Mouse (Mus musculus): ENCODE data around the gene Rpl18.

Gene Rpl18

DNA sequence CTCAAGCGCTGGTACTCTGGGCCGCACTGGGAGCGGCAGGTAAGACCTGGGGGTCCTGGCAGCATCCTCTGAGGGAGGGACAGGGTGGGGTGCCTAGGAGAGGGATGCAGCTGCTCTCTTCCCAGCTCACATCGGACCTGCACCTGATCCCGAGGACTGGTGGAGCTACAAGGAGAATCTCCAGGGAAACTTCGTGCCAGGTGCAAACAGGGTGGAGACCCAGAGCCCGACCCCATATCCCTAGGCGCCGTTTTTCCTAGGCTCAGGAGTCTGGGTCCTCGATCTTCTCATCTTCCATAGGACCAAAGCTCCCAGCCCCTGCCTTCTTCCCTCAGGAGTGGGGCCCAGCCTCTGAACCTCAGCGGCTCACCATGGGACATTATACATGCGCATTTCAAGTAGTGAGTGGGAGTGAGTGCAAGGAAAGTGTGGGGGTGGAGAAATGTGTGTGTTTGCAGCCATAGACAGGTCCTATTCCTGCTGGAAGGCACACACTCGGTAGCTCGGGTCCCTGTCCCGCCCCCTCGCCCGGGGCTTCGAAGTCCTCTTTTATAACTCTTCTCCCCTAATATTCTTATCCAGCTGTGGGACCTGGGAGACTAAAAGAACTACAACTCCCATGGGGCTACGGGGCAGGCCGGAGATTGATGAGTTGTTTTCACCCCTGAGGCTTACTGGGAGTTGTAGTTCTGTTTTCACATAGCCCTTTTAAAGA lies 14.8 kb upstream of the Rpl18 start:
- no peak for DNase-seq (ENCODE audit: extremely low spot score, low read depth, low spot score)

DNA sequence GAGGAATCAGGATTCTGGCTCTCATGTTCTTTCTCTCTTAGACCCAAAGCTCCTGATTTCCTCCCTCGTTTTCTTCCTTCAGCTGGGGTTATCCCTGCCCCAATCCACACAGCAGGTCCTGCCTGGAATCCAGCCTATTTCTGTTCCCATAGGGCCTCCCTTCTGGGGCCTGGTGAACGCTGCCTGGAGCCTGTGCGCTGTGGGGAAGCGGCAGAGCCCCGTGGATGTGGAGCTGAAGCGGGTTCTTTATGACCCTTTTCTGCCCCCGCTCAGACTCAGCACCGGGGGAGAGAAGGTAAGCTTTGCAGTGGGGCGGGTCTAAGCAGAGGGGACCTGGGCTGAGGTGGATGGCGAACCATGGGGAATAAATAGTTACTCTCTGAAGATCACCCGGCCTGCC lies 14.2 kb upstream of the Rpl18 start:
- DNase-seq (ENCODE audit: extremely low spot score, low read depth, low spot score) = no peak

DNA sequence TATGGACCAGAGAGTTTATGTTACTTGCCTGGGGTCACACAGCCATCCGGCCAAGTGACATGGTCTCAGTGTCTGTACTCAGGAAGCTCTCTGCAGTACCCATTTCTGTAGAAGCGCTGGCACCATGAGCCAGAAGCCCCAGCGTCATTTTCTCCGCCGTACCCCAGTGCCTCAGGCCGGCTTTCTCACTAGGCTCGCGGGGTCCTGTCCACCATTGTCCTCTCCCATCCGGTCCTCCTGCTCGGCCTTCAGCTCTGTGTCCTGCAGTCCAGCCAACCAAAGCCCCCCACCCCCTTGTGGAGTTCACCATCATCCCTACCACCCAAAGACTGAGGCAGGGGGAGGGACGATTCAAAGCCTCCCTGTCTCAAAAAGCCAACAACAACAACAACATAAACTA lies 13.7 kb upstream of the Rpl18 start:
- DNase-seq (ENCODE audit: extremely low spot score, low read depth, low spot score) = no peak

DNA sequence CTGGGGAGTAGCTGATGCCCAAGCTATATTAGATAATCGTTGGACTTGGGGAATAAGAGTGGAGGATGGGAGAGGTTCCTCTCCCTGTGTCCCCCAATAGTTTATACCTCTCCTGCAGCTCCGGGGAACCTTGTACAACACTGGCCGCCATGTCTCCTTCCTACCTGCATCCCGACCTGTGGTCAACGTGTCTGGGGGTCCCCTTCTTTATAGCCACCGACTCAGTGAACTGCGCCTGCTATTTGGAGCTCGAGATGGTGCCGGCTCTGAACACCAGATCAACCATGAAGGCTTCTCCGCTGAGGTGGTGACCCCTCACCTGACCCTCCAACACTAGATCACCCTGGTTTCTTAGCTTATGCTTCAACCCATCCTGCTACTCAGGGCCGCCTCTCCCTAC lies 12.9 kb upstream of the Rpl18 start:
- DNase-seq (ENCODE audit: extremely low spot score, low read depth, low spot score) = no peak

DNA sequence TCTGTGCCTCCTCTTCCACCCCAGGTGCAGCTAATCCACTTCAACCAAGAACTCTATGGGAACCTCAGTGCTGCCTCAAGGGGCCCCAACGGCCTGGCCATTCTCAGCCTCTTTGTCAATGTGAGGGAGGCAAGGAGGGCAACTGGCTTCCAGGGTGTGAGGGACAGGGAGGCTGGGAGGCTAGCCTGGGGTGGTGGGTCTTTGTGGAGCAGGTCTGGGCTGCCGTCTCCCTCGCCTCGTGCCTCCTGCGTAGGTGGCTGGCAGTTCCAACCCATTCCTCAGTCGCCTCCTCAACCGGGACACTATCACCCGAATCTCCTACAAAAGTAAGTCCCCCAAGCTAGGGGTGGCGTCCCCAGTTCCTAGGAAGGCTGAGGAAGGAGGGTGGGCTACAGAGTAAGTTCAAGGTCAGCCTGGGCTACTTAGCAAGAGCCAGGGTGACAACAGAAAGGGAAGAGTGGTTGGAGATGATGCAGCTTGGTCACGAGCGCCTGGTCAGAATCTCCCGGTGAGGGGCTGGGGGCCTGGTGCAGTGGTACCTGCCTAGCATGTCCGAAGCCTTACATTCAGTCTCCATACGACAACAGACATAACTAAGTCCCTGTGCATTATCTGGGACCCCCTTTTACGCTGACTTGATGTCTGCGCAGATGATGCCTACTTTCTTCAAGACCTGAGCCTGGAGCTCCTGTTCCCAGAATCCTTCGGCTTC lies 12.3 kb upstream of the Rpl18 start:
- DNase-seq (ENCODE audit: extremely low spot score, low read depth, low spot score) = no peak

DNA sequence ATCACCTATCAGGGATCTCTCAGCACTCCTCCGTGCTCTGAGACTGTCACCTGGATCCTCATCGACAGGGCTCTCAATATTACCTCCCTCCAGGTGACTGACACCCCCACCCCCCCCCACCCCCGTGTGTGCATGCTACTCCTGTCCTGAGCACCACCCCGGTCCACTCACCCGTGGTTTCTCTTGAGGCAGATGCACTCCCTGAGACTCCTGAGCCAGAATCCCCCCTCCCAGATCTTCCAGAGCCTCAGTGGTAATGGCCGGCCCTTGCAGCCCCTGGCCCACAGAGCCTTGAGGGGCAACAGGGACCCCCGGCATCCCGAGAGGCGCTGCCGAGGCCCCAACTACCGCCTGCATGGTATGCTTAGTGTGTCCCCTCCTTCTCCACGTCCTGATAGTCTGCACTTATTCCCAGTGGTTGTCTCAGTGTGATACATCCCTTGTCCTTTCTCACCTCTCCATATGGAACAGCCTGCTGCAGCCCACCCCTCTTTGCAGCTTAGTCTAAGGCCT lies 11.7 kb upstream of the Rpl18 start:
- DNase-seq (ENCODE audit: extremely low spot score, low read depth, low spot score) = no peak

DNA sequence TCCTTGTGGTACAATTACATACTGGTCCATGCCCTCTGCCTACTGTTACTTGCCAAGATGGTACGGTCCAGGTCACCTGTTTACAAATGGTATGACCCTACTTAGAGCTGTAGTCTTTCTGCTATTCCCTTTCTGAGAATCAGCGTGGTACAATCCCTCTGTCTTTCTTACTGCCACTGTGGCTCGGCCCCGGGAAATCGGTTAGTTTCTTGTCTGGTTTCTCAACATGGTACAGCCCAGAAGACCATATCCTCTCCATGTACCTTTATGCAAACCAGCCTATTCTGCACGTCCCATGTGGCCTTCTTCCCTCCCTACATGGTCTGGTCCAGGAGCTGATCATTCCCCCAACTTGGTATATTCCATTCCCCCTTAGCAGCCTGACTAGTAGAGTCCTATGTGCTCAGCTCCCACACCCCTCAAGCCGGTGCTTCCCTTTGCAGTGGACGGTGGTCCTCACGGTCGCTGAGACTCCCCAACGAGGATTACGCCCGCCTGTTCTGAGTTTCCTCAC lies 11.2 kb upstream of the Rpl18 start:
- no peak for DNase-seq (ENCODE audit: extremely low spot score, low read depth, low spot score)

DNA sequence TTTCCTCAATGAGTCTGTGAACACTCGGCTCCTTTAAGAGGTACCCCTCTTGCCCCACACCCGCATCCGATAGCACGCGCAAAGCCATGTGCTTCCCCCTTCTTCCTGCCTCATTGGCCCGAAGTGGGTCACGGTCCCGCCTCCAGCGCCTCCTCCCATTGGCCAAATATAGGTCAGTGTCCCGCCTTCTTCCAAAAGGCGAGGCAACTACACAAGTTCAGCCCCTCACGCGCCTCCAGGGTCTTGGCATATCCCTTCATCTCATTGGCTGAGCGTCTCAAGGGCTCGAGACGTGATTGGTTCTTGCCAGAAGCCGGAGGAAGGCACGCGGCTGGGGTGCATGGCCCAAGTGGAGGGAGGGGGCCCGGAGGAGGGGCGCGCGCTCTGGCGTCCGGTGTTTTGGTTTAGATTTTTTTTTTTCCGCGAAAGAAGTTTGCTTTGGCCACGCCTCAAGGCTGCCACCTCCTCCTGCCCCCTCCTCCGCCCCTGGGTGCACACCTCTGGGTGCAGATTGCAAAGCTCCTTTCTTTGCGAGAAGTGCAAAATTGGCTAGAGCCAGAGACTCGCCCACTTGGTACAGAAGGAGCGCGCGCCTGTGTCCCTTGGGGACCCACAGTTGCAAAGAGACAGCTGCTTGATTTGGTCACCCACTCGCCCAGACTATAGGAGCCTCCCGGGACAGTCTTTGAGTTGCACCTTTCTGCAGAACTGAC lies 10.4 kb upstream of the Rpl18 start, which contains the start of gene Dbp:
Gene Dbp, plus strand, starts transcription at position 359 of the 713 bp plus-strand sequence.
- DNase-seq (ENCODE audit: extremely low spot score, low read depth, low spot score) = peak; percentile 97

DNA sequence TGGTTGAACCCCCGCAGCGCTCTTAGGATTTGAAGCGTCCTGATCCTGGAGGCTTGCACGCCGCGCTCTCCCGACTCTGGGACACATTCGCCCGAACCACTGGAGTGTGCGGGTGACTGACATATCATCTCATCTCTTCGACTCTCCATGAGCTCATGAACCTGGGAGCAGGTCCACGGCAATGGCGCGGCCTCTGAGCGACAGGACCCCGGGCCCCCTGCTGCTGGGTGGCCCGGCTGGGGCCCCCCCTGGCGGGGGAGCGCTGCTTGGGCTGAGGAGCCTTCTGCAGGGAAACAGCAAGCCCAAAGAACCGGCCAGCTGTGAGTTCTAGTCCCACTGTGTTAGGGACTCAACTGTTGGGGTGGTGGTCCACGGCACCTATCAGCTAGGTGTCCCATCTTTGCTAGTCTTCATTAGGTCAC lies 9.8 kb upstream of the Rpl18 start:
- no peak for DNase-seq (ENCODE audit: extremely low spot score, low read depth, low spot score)

DNA sequence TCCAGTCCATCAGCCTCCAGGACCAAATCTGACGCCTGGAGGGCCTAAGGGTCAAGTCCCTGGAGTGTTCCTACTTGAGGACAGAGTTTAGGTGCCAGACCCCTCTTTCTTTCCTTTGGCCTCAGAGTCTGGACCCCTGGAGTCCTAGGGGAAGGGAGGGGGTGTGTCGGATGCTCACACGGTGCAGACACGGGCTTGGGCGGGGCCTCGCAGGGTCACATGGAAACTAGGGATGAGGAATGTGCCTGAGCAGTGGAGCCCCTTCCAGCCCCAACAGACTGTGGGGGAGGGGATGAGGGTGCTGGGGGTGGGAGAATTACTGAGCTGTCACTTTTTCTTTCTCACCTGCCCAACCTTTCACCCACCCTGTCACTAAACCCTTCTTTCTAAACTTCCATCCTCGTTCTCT lies 9.4 kb upstream of the Rpl18 start:
- DNase-seq (ENCODE audit: extremely low spot score, low read depth, low spot score) = no peak

DNA sequence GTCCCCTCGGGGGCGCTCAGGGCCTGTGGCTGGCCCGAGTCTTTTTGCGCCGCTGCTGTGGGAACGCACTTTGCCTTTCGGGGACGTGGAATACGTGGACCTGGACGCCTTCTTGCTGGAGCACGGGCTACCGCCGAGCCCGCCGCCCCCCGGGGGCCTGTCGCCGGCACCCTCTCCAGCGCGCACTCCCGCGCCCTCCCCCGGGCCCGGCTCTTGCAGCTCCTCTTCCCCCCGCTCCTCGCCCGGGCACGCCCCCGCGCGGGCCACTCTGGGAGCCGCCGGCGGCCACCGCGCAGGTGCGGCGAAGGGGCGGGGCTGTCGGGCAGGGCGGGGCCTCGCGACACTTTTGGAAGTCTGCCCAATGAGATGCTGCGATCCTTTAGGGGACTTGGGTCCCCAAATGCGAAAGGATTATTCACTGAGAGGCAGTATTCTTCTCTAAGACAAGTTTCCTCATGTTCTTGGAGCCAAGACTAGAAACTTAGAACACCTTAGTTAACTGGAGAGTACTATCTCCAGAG lies 8.5 kb upstream of the Rpl18 start:
- no peak for DNase-seq (ENCODE audit: extremely low spot score, low read depth, low spot score)

DNA sequence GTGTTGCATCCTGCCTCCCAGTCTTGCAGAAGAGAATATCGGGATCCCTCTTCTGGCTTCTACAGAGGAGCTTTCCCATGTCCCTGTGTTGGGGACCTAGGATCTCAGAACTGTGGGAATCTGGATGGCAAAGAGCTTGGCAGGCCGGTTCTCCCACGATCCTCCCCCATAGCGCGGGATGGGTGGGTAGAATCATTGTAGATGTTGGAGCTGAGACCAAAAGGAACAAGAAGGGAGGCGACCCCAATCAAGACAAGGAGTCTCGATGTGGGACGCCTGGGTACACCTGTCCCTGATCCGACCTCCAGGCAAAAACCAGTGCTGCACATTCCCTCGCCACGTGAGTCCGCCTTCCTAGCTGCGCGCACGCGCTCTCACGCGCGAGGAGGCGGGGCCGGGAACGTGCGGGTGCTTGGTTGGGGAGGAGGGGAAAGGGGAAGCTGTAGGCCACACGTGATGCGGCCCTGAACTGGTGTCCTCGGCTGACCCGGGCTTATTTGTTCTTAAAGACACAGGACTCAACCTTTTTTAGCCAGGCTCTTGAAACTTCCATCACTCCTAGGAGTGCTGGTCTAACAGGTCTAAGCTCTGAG lies 7.8 kb upstream of the Rpl18 start:
- no peak for DNase-seq (ENCODE audit: extremely low spot score, low read depth, low spot score)

DNA sequence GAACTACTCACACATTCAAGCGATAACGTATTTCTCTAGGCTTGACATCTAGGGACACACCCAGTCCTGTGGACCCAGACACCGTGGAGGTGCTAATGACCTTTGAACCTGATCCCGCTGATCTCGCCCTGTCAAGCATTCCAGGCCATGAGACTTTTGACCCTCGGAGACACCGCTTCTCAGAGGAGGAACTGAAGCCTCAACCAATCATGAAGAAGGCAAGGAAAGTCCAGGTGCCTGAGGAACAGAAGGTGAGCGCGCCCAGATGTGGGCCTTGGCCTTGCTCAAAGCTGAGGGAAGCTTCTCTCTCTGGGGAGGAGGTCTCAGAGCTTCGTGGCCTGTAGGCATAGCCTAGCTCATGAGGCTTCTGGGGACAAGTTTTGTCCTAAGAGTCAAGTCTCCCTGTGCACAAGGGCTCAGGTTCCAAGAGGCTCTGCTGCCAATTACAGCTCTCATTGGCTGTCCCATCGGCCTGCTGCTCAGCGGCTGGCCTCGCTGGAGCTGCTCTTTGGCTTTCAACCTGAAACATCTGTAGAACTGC lies 7.0 kb upstream of the Rpl18 start:
- DNase-seq (ENCODE audit: extremely low spot score, low read depth, low spot score) = no peak

DNA sequence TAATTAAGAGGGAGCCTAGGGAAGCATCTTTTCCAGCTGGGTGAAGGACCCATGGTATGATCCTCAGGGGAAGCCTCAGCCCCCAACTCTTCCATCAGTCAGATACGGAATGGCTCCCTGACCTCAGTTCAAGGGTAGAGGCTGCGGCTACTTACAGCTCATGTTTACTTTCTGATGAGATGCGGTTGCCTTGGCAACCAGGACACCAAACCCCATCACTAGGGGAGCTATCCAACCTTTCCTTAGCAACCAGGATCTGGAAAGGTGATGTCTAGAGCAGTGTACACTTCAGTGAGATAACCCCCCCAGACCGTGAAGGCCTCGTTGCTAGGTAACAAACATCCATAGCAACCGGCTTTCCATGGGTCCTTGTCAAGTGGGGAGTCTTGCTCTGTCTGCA lies 6.2 kb upstream of the Rpl18 start:
- DNase-seq (ENCODE audit: extremely low spot score, low read depth, low spot score) = no peak

DNA sequence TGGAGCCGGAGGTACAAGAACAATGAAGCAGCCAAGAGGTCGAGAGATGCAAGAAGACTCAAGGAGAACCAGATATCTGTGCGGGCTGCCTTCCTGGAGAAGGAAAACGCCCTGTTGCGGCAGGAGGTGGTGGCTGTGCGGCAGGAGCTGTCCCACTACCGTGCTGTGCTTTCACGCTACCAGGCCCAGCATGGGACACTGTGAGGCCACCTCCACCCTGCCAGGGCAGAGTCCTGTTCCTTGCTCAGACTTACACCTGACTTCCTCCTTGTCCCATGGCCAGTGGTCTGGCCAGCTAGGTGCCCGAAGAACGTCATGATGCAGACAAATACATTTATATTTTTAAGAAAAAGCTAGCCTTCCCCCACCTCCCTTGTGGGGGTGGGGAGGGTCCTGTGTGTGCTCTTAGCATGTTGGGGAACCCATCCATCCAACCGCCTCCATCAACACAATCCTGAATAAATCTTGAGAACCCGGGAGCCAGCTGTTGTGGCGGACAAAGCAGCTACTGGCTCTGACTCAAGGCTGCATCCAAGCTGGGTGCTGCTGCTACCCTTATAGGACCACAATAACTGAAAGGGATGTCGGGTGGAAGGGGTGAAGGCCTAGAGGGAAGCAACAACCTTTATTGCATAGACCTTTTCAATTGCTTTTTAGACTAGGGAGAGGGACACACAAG lies 5.4 kb upstream of the Rpl18 start:
- no peak for DNase-seq (ENCODE audit: extremely low spot score, low read depth, low spot score)

DNA sequence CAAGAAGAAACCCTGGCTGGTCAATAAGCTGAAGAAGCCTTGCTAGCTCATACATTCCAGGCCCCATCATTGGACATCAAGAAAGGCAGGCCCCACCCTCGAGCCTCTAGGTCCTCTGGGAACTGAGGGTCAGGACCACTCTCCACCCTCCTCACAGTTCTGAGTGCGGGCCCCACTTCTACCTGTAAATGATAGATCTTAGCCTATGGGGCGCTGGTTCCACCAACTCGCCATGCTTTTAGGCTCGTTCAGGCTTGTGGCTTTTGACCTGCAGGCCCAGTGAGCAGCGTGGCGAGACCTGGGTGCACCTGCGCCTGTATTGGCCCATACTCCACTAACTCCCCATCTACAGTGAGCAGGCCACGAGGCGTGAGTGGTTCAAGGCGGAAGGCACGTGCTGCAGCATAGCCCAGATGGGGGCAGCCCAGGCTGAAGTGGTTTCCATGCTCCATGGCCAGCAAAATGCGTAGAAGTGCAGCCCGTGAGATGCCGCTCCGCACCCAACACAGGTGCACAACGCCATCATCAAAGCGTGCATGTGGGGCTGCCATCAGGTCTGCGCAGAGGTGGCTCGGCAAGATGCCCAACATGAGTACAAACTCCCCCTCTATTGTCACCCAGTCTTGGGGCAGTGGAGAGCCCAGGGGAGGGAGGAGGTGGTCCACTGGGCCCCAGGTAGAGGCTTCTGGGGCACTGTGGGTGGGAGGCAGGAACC lies 4.6 kb upstream of the Rpl18 start:
- no peak for DNase-seq (ENCODE audit: extremely low spot score, low read depth, low spot score)

DNA sequence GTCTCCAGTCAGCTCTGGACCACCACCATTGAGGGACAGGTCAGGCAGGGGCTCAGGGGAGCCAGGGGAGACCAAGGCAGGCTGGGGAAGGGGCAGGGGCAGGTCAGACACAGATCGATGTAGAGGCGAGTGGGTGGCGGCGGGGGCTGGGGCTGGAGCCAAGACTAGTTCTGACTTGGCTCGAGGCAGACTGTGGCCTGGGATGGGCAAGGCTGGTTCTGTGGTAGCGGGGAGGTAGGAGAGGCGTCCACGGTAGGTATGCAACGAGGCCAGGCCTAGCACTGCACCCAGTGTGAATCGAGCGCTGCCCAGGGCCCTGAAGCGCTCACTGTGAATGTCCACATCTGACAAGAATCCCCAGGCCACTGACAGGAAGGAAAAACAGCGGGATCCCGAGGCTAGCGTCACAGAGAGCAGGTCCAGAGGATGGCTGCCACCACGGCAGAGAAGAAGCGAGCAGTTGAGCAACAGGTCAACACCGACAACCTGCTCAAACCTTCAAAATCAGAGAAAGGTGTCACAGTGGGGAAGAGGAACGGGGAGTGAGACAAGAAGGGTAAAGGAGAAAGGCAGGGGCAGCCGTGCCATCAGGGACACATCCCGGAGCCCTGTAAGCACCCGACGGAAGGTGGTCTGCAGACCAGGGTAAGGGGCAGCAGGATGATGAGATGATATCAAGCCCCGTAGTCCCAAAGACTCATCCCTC lies 3.8 kb upstream of the Rpl18 start:
- no peak for DNase-seq (ENCODE audit: extremely low spot score, low read depth, low spot score)

DNA sequence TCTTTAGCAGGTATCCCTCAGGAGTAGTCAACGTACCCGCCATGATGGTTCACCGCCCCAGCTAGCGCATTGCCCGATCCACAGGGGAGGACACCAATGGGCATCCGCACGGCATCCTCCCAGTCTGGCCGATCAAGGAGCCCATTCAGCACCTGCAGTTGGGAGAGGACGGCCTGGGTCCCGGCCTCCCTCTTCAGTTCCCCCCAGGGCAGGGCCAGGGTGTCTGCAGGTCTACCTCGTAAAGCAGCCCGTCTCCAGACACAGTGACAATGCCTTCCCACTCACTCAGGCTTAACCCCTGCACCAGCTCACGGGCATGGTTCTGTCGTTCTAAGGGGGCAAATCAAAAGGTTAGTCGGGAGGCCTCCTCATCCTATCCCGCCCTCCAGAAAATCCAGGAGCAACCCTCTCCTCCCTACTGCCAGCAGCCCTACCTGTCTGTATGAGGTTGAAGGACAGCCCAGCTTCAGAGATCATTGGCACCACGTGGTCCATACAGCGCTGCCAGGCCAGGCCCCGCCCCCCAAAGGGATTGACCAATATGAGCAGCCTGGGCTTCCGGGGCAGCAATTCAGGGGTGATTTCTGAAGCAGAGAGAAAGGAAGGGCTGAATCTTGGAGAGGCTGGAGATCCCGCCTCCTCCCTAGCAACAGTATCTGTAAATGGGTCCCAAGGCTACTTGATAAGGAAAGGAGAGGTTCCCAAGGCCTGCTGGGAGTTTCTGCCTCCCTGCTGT lies 3.1 kb upstream of the Rpl18 start:
- DNase-seq (ENCODE audit: extremely low spot score, low read depth, low spot score) = no peak

Measured in hindlimb bud, embryonic 11.5 days (tissue).